Mouse (Mus musculus): ENCODE measurements around the gene Piezo1. TPM values are rescaled to one million over a fixed set of nuclear protein-coding genes. Genes with fewer than 3 reads are reported as not detected.

Gene Piezo1
- total RNA-seq, 2 experiments from 2014 or later, result 3.1 to 5.5 TPM

DNA sequence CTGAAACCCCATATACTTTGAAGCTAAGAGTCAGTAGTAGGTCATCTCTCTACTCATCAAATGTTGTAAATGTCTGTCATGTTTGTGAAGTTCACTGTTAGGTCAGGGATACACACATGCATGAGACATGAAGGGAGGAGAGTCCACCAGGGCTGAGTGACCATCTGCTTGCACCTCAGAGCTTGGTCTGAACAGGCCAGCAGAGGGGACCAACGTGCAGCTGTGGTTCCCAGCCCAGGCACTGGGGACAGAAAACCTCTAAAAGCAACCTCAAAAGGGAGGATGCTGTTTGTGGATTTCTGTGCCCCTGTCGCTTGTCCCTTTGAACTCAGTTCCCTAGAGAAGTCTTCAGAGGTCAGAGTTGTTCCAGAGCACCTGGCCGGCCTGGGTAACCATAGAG is 105.9 kb downstream of the Piezo1 start:
- peak; percentile 41 for TF ChIP-seq CTCF (conservative IDR thresholded peaks at IDR 0.05)
- Histone ChIP-seq H3K4me3 (no peak overlapping the region), H3K27ac (peak overlapping the region; percentile 96; the same call in 1 of the 2 replicates)
- no peak for DNase-seq (ENCODE audit: low spot score in 2 of 2)

GRCm38 (mm10) chr8:122444058-122444748 is 106.9 kb downstream of the Piezo1 start:
- DNase-seq (ENCODE audit: low spot score in 2 of 2), result peak; percentile 81 to 91
- TF ChIP-seq CTCF (conservative IDR thresholded peaks at IDR 0.05), result no peak
- Histone ChIP-seq H3K27ac (peak overlapping the region; percentile 96), H3K4me3 (peak overlapping the region; percentile 75)

DNA sequence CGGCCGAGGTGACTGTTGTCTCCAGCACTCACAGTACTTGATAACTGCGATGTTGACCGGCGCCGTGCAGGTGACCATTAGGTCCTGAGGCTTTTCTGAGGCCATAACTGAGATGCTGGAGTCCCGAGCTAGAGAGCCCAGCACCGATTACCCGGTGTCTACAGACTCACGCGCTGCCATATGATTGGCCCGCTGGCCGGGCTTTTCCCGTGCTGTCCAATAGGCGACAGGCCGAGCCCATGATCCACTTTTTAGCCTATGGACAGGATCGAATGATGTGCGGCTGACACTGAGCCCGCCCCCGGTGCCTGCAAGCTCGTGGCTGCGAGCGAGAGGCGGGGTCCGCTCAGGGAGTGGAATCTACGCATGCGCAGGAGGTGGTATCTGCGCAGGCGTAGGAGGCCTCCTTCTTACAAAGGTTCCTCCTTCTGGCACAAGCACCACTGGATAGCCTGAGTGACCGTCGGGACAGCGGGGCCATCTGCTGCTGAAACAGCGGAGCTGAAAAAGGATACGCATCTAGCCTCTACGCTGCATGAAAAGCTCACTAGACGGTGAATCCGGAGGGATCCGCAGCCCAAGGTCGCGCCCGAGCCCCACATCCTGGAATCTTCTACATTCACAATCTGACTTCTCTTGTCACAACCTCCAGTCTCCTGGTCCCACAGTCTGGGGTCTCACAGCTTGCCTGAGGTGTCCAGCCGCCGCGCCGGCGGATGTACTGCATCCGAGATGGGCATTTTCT is 107.7 kb downstream of the Piezo1 start, which contains the start of gene Mvd:
Mvd (minus strand) TSS at position 161 of the 745 bp plus-strand sequence.
- peak within 1 kb of the TSS; percentile 96 for H3K27ac ChIP-seq
- peak; percentile 98 to 100 for DNase-seq (ENCODE audit: low spot score in 2 of 2)
- peak; percentile 37; the same call in 1 of the 2 replicates for TF ChIP-seq CTCF (conservative IDR thresholded peaks at IDR 0.05)
- peak within 1 kb of the TSS; percentile 75 for H3K4me3 ChIP-seq

GRCm38 (mm10) chr8:122442781-122443180 is 108.3 kb downstream of the Piezo1 start:
- no peak for DNase-seq (ENCODE audit: low spot score in 2 of 2)
- Histone ChIP-seq H3K27ac (peak overlapping the region; percentile 96), H3K4me3 (peak overlapping the region; percentile 75)
- no peak for TF ChIP-seq CTCF (conservative IDR thresholded peaks at IDR 0.05)

DNA sequence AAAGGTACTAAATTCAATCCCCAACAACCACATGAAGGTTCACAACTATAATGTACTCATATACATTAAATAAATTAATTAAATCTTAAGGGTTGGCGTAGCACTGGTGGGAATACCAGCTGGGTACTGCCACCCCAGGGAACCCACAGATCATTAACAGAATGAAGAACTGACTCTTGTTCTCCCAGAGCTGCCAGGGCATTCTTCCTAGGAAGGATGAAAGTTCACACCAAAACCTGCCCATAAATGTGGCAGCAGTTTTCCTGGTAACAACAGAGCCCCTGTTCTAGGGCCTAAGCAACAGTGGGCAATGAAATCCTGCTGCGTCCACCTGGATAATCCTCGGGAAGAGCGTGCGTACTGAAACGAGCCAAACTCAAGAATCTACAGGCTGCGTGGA is 108.8 kb downstream of the Piezo1 start:
- Histone ChIP-seq H3K27ac (no peak overlapping the region; the same call in 1 of the 2 replicates), H3K4me3 (peak overlapping the region; percentile 75)
- no peak for TF ChIP-seq CTCF (conservative IDR thresholded peaks at IDR 0.05)

GRCm38 (mm10) chr8:122441326-122441725 is 109.8 kb downstream of the Piezo1 start:
- H3K27ac ChIP-seq, result no peak overlapping the region
- no peak overlapping the region for H3K4me3 ChIP-seq
- no peak for DNase-seq (ENCODE audit: low spot score in 2 of 2)
- TF ChIP-seq CTCF (conservative IDR thresholded peaks at IDR 0.05), result no peak

More for the DNA sequence above, 108.8 kb downstream of the Piezo1 start:
- no peak for DNase-seq (ENCODE audit: low spot score in 2 of 2)

- no peak for DNase-seq (ENCODE audit: low spot score in 2 of 2)
- no peak overlapping the region for H3K27ac ChIP-seq
- no peak for TF ChIP-seq CTCF (conservative IDR thresholded peaks at IDR 0.05)
- H3K4me3 ChIP-seq, result no peak overlapping the region
These were observed 111.8 kb downstream of the Piezo1 start for GRCm38 (mm10) chr8:122439336-122439735.

- H3K27ac ChIP-seq, result no peak overlapping the region
- DNase-seq (ENCODE audit: low spot score in 2 of 2), result no peak
- no peak for TF ChIP-seq CTCF (conservative IDR thresholded peaks at IDR 0.05)
- H3K4me3 ChIP-seq, result no peak overlapping the region
These were observed 113.3 kb downstream of the Piezo1 start for GRCm38 (mm10) chr8:122437708-122438331.

DNA sequence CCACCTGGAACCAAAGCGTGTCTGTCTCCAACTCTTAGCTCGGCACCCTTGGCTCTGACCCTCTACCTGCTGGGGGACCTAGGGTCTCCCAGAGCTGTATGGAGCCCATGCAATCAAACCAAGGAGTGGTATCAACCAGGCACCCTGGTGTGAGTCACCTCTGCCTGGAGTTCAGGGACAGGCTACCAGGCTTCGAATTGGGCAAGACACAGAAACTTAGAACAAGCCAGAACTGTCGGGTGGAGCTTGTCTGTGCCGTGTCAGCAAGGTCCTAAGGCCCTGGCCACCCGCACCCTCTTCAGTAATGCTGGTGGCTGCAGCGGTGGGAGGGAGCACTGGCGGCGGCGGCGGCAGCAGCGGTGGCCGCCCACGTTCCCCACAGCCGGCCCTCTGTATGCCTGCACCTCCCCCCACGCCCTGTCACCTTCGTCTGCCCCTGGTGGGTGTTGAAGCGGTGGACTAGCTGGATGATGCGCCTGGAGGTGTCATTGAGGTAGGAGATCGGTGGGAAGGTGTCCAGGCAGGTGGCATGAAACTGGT is 114.5 kb downstream of the Piezo1 start:
- Histone ChIP-seq H3K4me3 (no peak overlapping the region), H3K27ac (no peak overlapping the region)
- no peak for TF ChIP-seq CTCF (conservative IDR thresholded peaks at IDR 0.05)
- no peak for DNase-seq (ENCODE audit: low spot score in 2 of 2)

GRCm38 (mm10) chr8:122436146-122436545 is 115.0 kb downstream of the Piezo1 start:
- no peak for TF ChIP-seq CTCF (conservative IDR thresholded peaks at IDR 0.05)
- H3K27ac ChIP-seq, result no peak overlapping the region
- no peak overlapping the region for H3K4me3 ChIP-seq
- DNase-seq (ENCODE audit: low spot score in 2 of 2), result no peak

- Histone ChIP-seq H3K4me3 (no peak overlapping the region), H3K27ac (no peak overlapping the region)
- no peak for DNase-seq (ENCODE audit: low spot score in 2 of 2)
- TF ChIP-seq CTCF (conservative IDR thresholded peaks at IDR 0.05), result peak; percentile 70
These were observed 115.8 kb downstream of the Piezo1 start for GRCm38 (mm10) chr8:122435375-122435774.

DNA sequence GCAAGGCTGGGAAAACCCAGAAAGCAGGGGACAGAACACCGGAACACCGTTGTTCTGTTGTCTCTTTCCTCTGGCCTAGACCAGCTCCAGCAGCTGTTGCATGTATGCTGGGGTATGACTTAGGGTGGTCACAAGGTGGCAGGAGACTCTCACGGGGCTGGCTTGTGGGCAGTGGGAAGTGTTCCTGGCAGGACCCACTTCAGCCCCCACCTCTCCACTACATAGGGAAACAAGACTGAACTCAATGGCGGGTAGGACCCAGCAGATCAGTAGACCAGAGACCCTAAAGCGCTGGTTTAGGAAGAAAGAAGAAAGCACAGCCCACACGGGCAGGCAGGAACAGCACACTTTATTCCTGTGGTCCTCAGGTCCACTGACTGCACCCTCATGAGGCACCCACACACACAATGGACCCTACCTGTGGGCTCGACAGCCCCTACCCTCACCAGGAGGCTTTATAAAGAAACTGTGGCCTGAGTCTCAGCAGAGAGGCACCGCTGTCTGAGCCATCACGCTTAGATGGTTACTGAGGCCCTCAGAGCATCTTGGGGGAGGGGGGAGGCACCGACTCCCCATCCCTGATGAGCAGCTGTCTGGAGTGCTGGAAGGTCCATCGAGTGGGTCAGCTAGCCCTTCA is 117.7 kb downstream of the Piezo1 start:
- TF ChIP-seq CTCF (conservative IDR thresholded peaks at IDR 0.05), result peak; percentile 39; the same call in 1 of the 2 replicates
- H3K4me3 ChIP-seq, result no peak overlapping the region

More for the DNA sequence above, 117.7 kb downstream of the Piezo1 start:
- no peak for DNase-seq (ENCODE audit: low spot score in 2 of 2)
- no peak overlapping the region for H3K27ac ChIP-seq
